Mouse (Mus musculus) cerebellum, adult 2 months (tissue): ENCODE measurements around the gene Stau1.

Experiments
- CTCF ChIP-seq: fragments of 200-500 bp; IDR thresholded peaks from 2 replicates; pipeline ENCODE4 v1.5.1; 2011; ENCODE audit warnings: low read depth, mild to moderate bottlenecking, control low read depth, low read length, moderate library complexity, borderline replicate concordance; ENCODE audit not compliant: insufficient read depth
- POLR2A ChIP-seq: fragments of 200-500 bp; IDR thresholded peaks from 2 replicates; pipeline ENCODE4 v1.6.1; 2011; ENCODE audit warnings: low read length, control low read depth, borderline replicate concordance; ENCODE audit not compliant: insufficient read depth

- TF ChIP-seq POLR2A, result no peak
- no peak for TF ChIP-seq CTCF
Observed at GRCm38 (mm10) chr2:166903719-166904282, 92.3 kb downstream of the Stau1 start.
